Mouse (Mus musculus): Measurements from ENCODE around the gene Dscaml1. TPM values are rescaled to one million over a fixed set of nuclear protein-coding genes. Genes with fewer than 3 reads are reported as not detected.

Dscaml1 gene
- polyA plus RNA-seq, 1 experiment = not detected

- H3K4me1 ChIP-seq (ENCODE audit: control insufficient read depth, insufficient read depth, low read length) = no peaks in the 10 kb centered on the region
- H3K4me3 ChIP-seq (replicated peaks; ENCODE audit: control insufficient read depth, low read depth, low read length) = no peak overlapping the region
- no peak overlapping the region for H3K27ac ChIP-seq (ENCODE audit: control insufficient read depth, insufficient read depth, low read depth, low read length, poor library complexity)
- no peak for TF ChIP-seq CTCF (IDR thresholded peaks at IDR 0.05; ENCODE audit: control insufficient read depth, insufficient read depth, low read length)
- TF ChIP-seq POLR2A (IDR thresholded peaks at IDR 0.05; ENCODE audit: borderline replicate concordance, control insufficient read depth, low read depth, low read length) = no peak
- WGBS = 80% methylated on average over 10 of the region's 10 CpGs
Measured at GRCm38 (mm10) chr9:45470746-45471471, 44.5 kb downstream of the Dscaml1 start.

GRCm38 (mm10) chr9:45471691-45472090 lies 45.3 kb downstream of the Dscaml1 start:
- 57% methylated on average over 9 of the region's 9 CpGs for WGBS
- Histone ChIP-seq H3K27ac (ENCODE audit: control insufficient read depth, insufficient read depth, low read depth, low read length, poor library complexity) (no peak overlapping the region), H3K4me3 (replicated peaks; ENCODE audit: control insufficient read depth, low read depth, low read length) (no peak overlapping the region)

GRCm38 (mm10) chr9:45474874-45475273 lies 48.4 kb downstream of the Dscaml1 start:
- TF ChIP-seq CTCF (IDR thresholded peaks at IDR 0.05; ENCODE audit: control insufficient read depth, insufficient read depth, low read length) (no peak), POLR2A (IDR thresholded peaks at IDR 0.05; ENCODE audit: borderline replicate concordance, control insufficient read depth, low read depth, low read length) (no peak)
- H3K4me1 ChIP-seq (ENCODE audit: control insufficient read depth, insufficient read depth, low read length) = no peaks in the 10 kb centered on the region
- no peak overlapping the region for H3K27ac ChIP-seq (ENCODE audit: control insufficient read depth, insufficient read depth, low read depth, low read length, poor library complexity)

More at GRCm38 (mm10) chr9:45471691-45472090, 45.3 kb downstream of the Dscaml1 start:
- no peaks in the 10 kb centered on the region for H3K4me1 ChIP-seq (ENCODE audit: control insufficient read depth, insufficient read depth, low read length)
- TF ChIP-seq CTCF (IDR thresholded peaks at IDR 0.05; ENCODE audit: control insufficient read depth, insufficient read depth, low read length) = no peak
- TF ChIP-seq POLR2A (IDR thresholded peaks at IDR 0.05; ENCODE audit: borderline replicate concordance, control insufficient read depth, low read depth, low read length) = no peak

GRCm38 (mm10) chr9:45480936-45481335 lies 54.5 kb downstream of the Dscaml1 start:
- TF ChIP-seq POLR2A (IDR thresholded peaks at IDR 0.05; ENCODE audit: borderline replicate concordance, control insufficient read depth, low read depth, low read length) (no peak), CTCF (IDR thresholded peaks at IDR 0.05; ENCODE audit: control insufficient read depth, insufficient read depth, low read length) (no peak)
- no peaks in the 10 kb centered on the region for H3K4me1 ChIP-seq (ENCODE audit: control insufficient read depth, insufficient read depth, low read length)
- H3K27ac ChIP-seq (ENCODE audit: control insufficient read depth, insufficient read depth, low read depth, low read length, poor library complexity) = no peak overlapping the region
- 84% methylated on average over 9 of the region's 9 CpGs for WGBS
- no peak overlapping the region for H3K4me3 ChIP-seq (replicated peaks; ENCODE audit: control insufficient read depth, low read depth, low read length)

More at GRCm38 (mm10) chr9:45474874-45475273, 48.4 kb downstream of the Dscaml1 start:
- no peak overlapping the region for H3K4me3 ChIP-seq (replicated peaks; ENCODE audit: control insufficient read depth, low read depth, low read length)

GRCm38 (mm10) chr9:45486665-45487074 lies 60.2 kb downstream of the Dscaml1 start:
- Histone ChIP-seq H3K4me1 (ENCODE audit: control insufficient read depth, insufficient read depth, low read length) (no peaks in the 10 kb centered on the region), H3K4me3 (replicated peaks; ENCODE audit: control insufficient read depth, low read depth, low read length) (no peak overlapping the region), H3K27ac (ENCODE audit: control insufficient read depth, insufficient read depth, low read depth, low read length, poor library complexity) (no peak overlapping the region)
- TF ChIP-seq POLR2A (IDR thresholded peaks at IDR 0.05; ENCODE audit: borderline replicate concordance, control insufficient read depth, low read depth, low read length) (no peak), CTCF (IDR thresholded peaks at IDR 0.05; ENCODE audit: control insufficient read depth, insufficient read depth, low read length) (no peak)
- 77% methylated on average over 4 of the region's 4 CpGs for WGBS

- Histone ChIP-seq H3K27ac (ENCODE audit: control insufficient read depth, insufficient read depth, low read depth, low read length, poor library complexity) (no peak overlapping the region), H3K4me3 (replicated peaks; ENCODE audit: control insufficient read depth, low read depth, low read length) (no peak overlapping the region), H3K4me1 (ENCODE audit: control insufficient read depth, insufficient read depth, low read length) (no peaks in the 10 kb centered on the region)
- no peak for TF ChIP-seq POLR2A (IDR thresholded peaks at IDR 0.05; ENCODE audit: borderline replicate concordance, control insufficient read depth, low read depth, low read length)
- TF ChIP-seq CTCF (IDR thresholded peaks at IDR 0.05; ENCODE audit: control insufficient read depth, insufficient read depth, low read length) = no peak
- WGBS = 78% methylated on average over 12 of the region's 12 CpGs
Measured at GRCm38 (mm10) chr9:45487179-45487801, 60.9 kb downstream of the Dscaml1 start.

GRCm38 (mm10) chr9:45490899-45491298 lies 64.5 kb downstream of the Dscaml1 start:
- TF ChIP-seq POLR2A (IDR thresholded peaks at IDR 0.05; ENCODE audit: borderline replicate concordance, control insufficient read depth, low read depth, low read length) (no peak), CTCF (IDR thresholded peaks at IDR 0.05; ENCODE audit: control insufficient read depth, insufficient read depth, low read length) (no peak)
- Histone ChIP-seq H3K4me1 (ENCODE audit: control insufficient read depth, insufficient read depth, low read length) (no peaks in the 10 kb centered on the region), H3K27ac (ENCODE audit: control insufficient read depth, insufficient read depth, low read depth, low read length, poor library complexity) (no peak overlapping the region), H3K4me3 (replicated peaks; ENCODE audit: control insufficient read depth, low read depth, low read length) (no peak overlapping the region)
- WGBS = 78% methylated on average over 2 of the region's 2 CpGs

GRCm38 (mm10) chr9:45494889-45495288 lies 68.5 kb downstream of the Dscaml1 start:
- no peak overlapping the region for H3K4me3 ChIP-seq (replicated peaks; ENCODE audit: control insufficient read depth, low read depth, low read length)
- 65% methylated on average over 3 of the region's 3 CpGs for WGBS
- no peak for TF ChIP-seq POLR2A (IDR thresholded peaks at IDR 0.05; ENCODE audit: borderline replicate concordance, control insufficient read depth, low read depth, low read length)
- no peak for TF ChIP-seq CTCF (IDR thresholded peaks at IDR 0.05; ENCODE audit: control insufficient read depth, insufficient read depth, low read length)

More at GRCm38 (mm10) chr9:45494889-45495288, 68.5 kb downstream of the Dscaml1 start:
- Histone ChIP-seq H3K4me1 (ENCODE audit: control insufficient read depth, insufficient read depth, low read length) (no peaks in the 10 kb centered on the region), H3K27ac (ENCODE audit: control insufficient read depth, insufficient read depth, low read depth, low read length, poor library complexity) (no peak overlapping the region)
